Mouse (Mus musculus) ES-Bruce4 (cell line): ENCODE measurements at regions not wholly inside any gene's neighbourhood (a gene's known extent, or its start where the extent isn't known, plus 50 kb on each side); places are given as distances from the start of the nearest gene placed in this dataset.

Experiments used
- H3K27ac ChIP-seq: 2 replicates; pipeline ENCODE4 v1.5.1; 2012; ENCODE audit warnings: low read length, inconsistent platforms; ENCODE audit not compliant: insufficient read depth
- H3K27me3 ChIP-seq: 2 replicates; pipeline ENCODE4 v1.6.1; 2012; ENCODE audit warnings: mild to moderate bottlenecking, low read length, inconsistent platforms; ENCODE audit not compliant: control insufficient read depth, poor library complexity, insufficient read depth, severe bottlenecking
- H3K36me3 ChIP-seq: 2 replicates; pipeline ENCODE4 v1.6.1; 2012; ENCODE audit warnings: inconsistent platforms, mild to moderate bottlenecking, low read length, moderate library complexity; ENCODE audit not compliant: control insufficient read depth, poor library complexity, insufficient read depth, severe bottlenecking
- H3K4me1 ChIP-seq: one replicate; pipeline ENCODE4 v1.8.1; 2011; ENCODE audit warnings: low read length; ENCODE audit not compliant: control insufficient read depth, insufficient read depth
- H3K4me3 ChIP-seq: 2 replicates; pipeline ENCODE4 v1.5.1; 2011; ENCODE audit warnings: low read depth, mild to moderate bottlenecking, low read length
- H3K9ac ChIP-seq: 2 replicates; pipeline ENCODE4 v1.6.1; 2012; ENCODE audit warnings: low read depth, mild to moderate bottlenecking, inconsistent platforms; ENCODE audit not compliant: poor library complexity, severe bottlenecking
- H3K9me3 ChIP-seq: replicated peaks from 2 replicates; pipeline ENCODE4 v1.6.1; 2012; ENCODE audit warnings: mild to moderate bottlenecking, low read length, inconsistent platforms; ENCODE audit not compliant: control insufficient read depth, poor library complexity, insufficient read depth, severe bottlenecking
- CTCF ChIP-seq: IDR thresholded peaks from one replicate; pipeline ENCODE4 v1.8.1; 2011; ENCODE audit warnings: low read depth, low read length
- EP300 ChIP-seq: IDR thresholded peaks from 2 replicates; pipeline ENCODE4 v1.6.1; 2011; ENCODE audit warnings: low read depth, low read length; ENCODE audit not compliant: insufficient read depth
- POLR2A ChIP-seq: IDR thresholded peaks from one replicate; pipeline ENCODE4 v1.8.1; 2011; ENCODE audit warnings: low read length; ENCODE audit not compliant: insufficient read depth

DNA sequence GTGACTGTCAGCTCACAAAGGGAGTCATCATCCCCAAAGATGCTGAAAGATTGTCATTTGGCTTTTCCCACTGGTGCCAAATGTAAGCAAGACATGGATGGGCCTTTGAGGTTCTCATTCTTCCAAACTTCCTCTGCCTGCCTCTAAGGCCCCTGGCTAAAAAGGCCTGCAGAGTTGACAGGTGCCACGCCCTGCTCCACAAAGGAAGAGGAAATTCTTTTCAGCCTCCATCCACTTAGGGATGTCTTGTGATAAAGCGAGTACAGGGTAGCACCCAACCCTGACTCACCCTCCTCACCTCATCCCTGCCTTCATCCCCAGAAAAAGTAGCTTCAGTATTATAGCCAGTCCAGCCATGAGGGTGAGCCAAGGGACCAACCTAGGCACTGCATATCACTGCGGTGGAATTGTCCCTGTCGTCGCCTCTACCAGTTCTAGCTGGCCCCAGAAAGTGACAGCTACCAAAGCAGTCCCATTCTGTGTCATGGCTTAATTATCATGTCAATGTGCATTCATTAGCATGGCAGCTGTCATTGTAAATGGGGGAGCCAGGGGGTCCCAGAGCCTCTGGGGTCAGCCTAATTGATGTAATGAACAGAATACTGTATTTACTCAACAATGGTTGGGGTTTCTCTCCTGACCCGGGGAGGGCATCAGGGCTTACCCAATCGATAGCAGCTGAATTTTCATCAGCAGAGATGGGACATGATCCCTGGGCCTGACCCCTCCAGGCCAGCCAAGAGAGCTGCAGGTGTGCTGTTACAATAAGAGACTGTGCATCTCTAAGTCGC, 104.5 kb upstream of the Tbx20 start:
- H3K9me3 ChIP-seq, result no peaks in the 10 kb centered on the region
- H3K9ac ChIP-seq, result no peak overlapping the region
- no peak overlapping the region for H3K4me3 ChIP-seq
- H3K36me3 ChIP-seq, result no peaks in the 10 kb centered on the region
- H3K27ac ChIP-seq, result no peak overlapping the region
- no peak for TF ChIP-seq POLR2A
- peak; percentile 67 for TF ChIP-seq EP300
- peaks cover 1% of the 10 kb centered on the region for H3K4me1 ChIP-seq
- H3K27me3 ChIP-seq, result no peaks in the 10 kb centered on the region

DNA sequence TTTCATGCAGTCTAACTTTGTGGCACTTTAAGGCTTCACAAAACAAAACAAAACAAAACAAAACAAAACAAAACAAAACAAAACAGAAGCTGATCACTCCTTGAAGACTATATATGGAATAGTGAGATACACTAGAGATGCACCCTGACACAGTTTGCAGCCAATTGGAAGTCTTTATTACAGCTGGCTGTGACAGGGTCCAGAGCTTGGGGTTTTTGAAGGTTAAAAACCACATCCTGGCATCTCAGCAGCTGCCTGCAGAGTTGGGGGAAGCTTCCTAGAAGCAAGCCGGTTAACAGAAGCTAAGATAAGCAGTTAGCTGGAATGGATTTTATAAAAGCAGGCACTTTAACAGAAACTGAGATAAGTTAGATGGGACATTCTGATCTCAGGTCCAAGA, 105.6 kb upstream of the Tbx20 start:
- Histone ChIP-seq H3K4me3 (no peak overlapping the region), H3K4me1 (peaks cover 1% of the 10 kb centered on the region), H3K9me3 (no peaks in the 10 kb centered on the region), H3K9ac (no peak overlapping the region), H3K36me3 (no peaks in the 10 kb centered on the region), H3K27me3 (no peaks in the 10 kb centered on the region), H3K27ac (no peak overlapping the region)
- TF ChIP-seq EP300 (no peak), CTCF (no peak), POLR2A (no peak)

DNA sequence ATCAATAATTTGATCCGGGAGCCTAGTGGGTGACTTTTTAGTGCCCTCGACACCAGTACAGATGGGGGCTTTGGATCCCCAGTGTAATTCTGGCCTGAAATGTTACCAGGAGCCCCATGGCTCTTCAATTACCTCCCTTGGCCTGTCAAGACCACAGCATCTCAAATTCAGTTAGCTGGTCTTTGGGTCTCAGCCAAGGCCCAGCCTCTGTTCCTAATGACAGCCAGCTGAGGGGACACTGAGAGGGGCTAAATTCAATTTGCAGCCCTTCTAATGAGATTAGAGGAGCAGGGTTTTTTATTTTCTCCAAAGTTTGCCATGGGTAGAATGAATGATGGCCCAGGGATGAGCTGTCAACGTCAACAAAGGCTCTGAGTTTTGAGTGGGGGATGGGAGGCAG, 109.9 kb upstream of the Tbx20 start:
- no peaks in the 10 kb centered on the region for H3K27me3 ChIP-seq
- no peak overlapping the region for H3K9ac ChIP-seq
- TF ChIP-seq POLR2A (no peak), EP300 (no peak), CTCF (no peak)

DNA sequence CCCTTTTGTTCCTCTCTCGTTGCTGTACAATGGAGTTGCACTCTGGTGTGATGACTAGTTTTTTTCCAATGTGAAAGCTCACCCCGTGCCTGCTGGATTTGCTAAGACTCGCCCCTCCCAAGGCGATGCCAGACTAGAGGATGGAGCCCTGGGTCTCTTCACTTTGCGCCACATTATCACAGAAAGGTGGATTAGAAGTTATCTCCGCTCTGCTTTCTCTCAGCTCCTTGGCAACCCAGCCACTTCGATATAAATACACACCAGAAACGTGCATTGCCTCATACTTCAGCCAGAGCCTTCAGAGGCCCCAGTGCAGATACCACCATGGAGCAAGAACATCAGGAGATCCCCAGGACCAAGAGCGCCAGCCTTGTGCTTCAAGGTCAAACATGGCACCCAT, 114.2 kb upstream of the Tbx20 start:
- Histone ChIP-seq H3K27ac (no peak overlapping the region), H3K36me3 (no peaks in the 10 kb centered on the region), H3K9ac (no peak overlapping the region), H3K4me3 (no peak overlapping the region), H3K4me1 (no peaks in the 10 kb centered on the region), H3K27me3 (no peaks in the 10 kb centered on the region), H3K9me3 (0 out of 2 replicates have a peak, but pooled peaks cover 2% of the 10 kb centered on the region)
- TF ChIP-seq POLR2A (no peak), CTCF (no peak), EP300 (no peak)

More for the DNA sequence above, 109.9 kb upstream of the Tbx20 start:
- H3K27ac ChIP-seq, result no peak overlapping the region
- no peaks in the 10 kb centered on the region for H3K4me1 ChIP-seq
- H3K36me3 ChIP-seq, result no peaks in the 10 kb centered on the region
- H3K9me3 ChIP-seq, result no peaks in the 10 kb centered on the region
- no peak overlapping the region for H3K4me3 ChIP-seq

DNA sequence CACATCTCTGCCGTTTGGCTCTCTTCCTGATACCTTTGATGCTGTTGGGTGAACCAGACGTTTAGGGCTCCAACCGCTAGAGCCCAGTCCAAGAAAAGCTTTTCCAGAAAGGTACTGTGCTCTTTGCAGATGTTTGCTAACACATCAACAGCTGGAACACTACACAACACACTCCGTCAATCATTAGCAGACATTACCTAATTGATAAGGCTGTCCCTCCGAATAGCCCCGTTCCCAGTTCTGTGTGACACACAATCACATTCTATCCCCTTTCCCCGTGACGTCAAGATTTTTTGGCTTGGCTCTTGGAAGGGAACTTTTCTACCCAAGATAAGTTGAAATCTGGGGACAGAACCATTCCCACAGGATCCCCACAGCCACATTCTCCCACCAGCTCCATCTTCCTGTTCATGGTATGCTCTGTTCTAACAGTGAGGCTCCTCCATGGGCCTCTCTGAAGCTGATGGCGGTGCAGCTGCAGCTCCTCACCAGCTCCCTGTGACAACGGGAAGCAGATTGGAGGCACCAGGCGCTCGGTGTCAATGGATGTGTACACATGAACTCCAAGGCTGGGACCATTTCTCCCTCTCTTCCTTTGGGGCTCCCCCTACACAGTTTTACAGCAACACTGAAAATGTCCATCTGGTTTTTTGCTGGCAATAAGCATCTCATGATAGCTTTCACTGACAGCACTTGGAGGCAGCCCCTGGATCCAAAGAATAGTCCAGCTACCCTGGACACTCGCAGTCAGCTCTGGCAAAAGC, 122.6 kb upstream of the Tbx20 start:
- H3K27ac ChIP-seq, result no peak overlapping the region
- TF ChIP-seq CTCF (no peak), EP300 (no peak), POLR2A (no peak)
- H3K4me1 ChIP-seq, result no peaks in the 10 kb centered on the region

More for the DNA sequence above, 122.6 kb upstream of the Tbx20 start:
- no peaks in the 10 kb centered on the region for H3K27me3 ChIP-seq
- no peaks in the 10 kb centered on the region for H3K36me3 ChIP-seq
- no peak overlapping the region for H3K9ac ChIP-seq
- 0 out of 2 replicates have a peak, but pooled peaks cover 2% of the 10 kb centered on the region for H3K9me3 ChIP-seq
- H3K4me3 ChIP-seq, result no peak overlapping the region
